ENCODE assay signal across 13 mouse cellular contexts in the genomic region with DNA sequence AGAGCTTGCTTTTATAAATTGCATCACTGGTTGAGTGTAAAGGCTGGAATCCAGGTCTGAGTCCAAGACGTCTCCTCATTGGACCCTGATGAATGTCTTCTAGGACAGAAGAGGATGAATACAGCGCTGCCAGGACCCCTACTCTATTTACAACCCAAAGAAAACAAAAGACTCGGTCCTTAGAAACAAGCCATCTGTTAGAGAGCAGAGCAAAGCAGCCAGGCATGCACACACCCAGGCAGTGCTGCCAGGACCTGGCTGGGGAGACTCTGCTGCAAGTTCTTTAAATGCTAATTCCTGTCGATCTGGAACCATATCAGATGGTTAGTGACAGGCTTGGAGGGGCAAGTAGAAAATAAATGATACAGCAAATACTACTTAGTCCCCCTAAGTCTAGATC.
DNase-seq lines count a peak whose midpoint lies in the region; ATAC-seq and TF ChIP-seq lines count a peak whose summit lies in the region.
"Had no signal": no experiment of that assay in that cellular context is flagged by ENCODE, and none has a peak within 500 bp of the region (broad histone marks: within the 10 kb centered on the region; RNA-seq: fewer than 3 reads in every experiment).

No protein-coding gene starts in this region.

- H3K4me1 ChIP-seq in embryonic facial prominence, embryonic 14.5 days (ENCODE audit: control insufficient read depth, insufficient read depth, low read length), result peaks cover 3% of the 10 kb centered on the region; the same call in 1 of the 2 replicates
- no peaks in the 10 kb centered on the region for H3K4me1 ChIP-seq in embryonic facial prominence, embryonic 10.5 days
- H3K4me1 ChIP-seq in hindbrain, postnatal 0 days (ENCODE audit: insufficient read depth, low read length), result peaks cover 3% of the 10 kb centered on the region; the same call in 1 of the 2 replicates
- peaks cover 5% of the 10 kb centered on the region for H3K4me1 ChIP-seq in neural tube, embryonic 13.5 days (replicated peaks)
- H3K4me1 ChIP-seq in liver, embryonic 12.5 days, result no peaks in the 10 kb centered on the region
- H3K4me1 ChIP-seq: limb, embryonic 10.5 days had no signal

- no peaks in the 10 kb centered on the region for H3K27me3 ChIP-seq in embryonic facial prominence, embryonic 14.5 days (replicated peaks; ENCODE audit: control insufficient read depth, insufficient read depth, low read length)
- H3K27me3 ChIP-seq in embryonic facial prominence, embryonic 10.5 days (replicated peaks; ENCODE audit: low read depth, poor library complexity, severe bottlenecking), result no peaks in the 10 kb centered on the region
- no peaks in the 10 kb centered on the region for H3K27me3 ChIP-seq in hindbrain, postnatal 0 days (ENCODE audit: insufficient read depth, low read length)
- H3K27me3 ChIP-seq in neural tube, embryonic 13.5 days, result no peaks in the 10 kb centered on the region
- no peaks in the 10 kb centered on the region for H3K27me3 ChIP-seq in liver, embryonic 12.5 days (replicated peaks)

- 10% methylated on average over 4 of the region's 4 CpGs for WGBS in embryonic facial prominence, embryonic 14.5 days
- WGBS in embryonic facial prominence, embryonic 10.5 days, result 13% methylated on average over 4 of the region's 4 CpGs
- WGBS in hindbrain, postnatal 0 days, result 7% methylated on average over 4 of the region's 4 CpGs
- WGBS in neural tube, embryonic 13.5 days, result 3% methylated on average over 4 of the region's 4 CpGs
- 31% methylated on average over 4 of the region's 4 CpGs for WGBS in liver, embryonic 12.5 days (ENCODE audit: insufficient replicate concordance)

- no peaks in the 10 kb centered on the region for H3K36me3 ChIP-seq in embryonic facial prominence, embryonic 14.5 days (ENCODE audit: control insufficient read depth, insufficient read depth, low read length)
- no peaks in the 10 kb centered on the region for H3K36me3 ChIP-seq in embryonic facial prominence, embryonic 10.5 days (replicated peaks)
- no peaks in the 10 kb centered on the region for H3K36me3 ChIP-seq in hindbrain, postnatal 0 days (ENCODE audit: insufficient read depth, low read length)
- H3K36me3 ChIP-seq in neural tube, embryonic 13.5 days, result no peaks in the 10 kb centered on the region
- no peaks in the 10 kb centered on the region for H3K36me3 ChIP-seq in liver, embryonic 12.5 days
- H3K36me3 ChIP-seq: limb, embryonic 10.5 days had no signal

- H3K27ac ChIP-seq in embryonic facial prominence, embryonic 14.5 days (replicated peaks; ENCODE audit: low read depth, low read length), result no peak overlapping the region
- H3K27ac ChIP-seq in embryonic facial prominence, embryonic 10.5 days (replicated peaks), result no peak overlapping the region
- H3K27ac ChIP-seq in hindbrain, postnatal 0 days, result peak overlapping the region; percentile 26; the same call in 1 of the 2 replicates
- H3K27ac ChIP-seq in neural tube, embryonic 13.5 days (replicated peaks), result peak overlapping the region; percentile 15; the same call in 1 of the 2 replicates
- H3K27ac ChIP-seq in liver, embryonic 12.5 days, result no peak overlapping the region
- H3K27ac ChIP-seq: limb, embryonic 10.5 days; macrophage had no signal

- no peaks in the 10 kb centered on the region for H3K9me3 ChIP-seq in embryonic facial prominence, embryonic 14.5 days (ENCODE audit: control insufficient read depth, low read length)
- no peaks in the 10 kb centered on the region for H3K9me3 ChIP-seq in embryonic facial prominence, embryonic 10.5 days
- H3K9me3 ChIP-seq in hindbrain, postnatal 0 days (ENCODE audit: low read length), result no peaks in the 10 kb centered on the region
- H3K9me3 ChIP-seq in neural tube, embryonic 13.5 days, result no peaks in the 10 kb centered on the region
- no peaks in the 10 kb centered on the region for H3K9me3 ChIP-seq in liver, embryonic 12.5 days (replicated peaks)
- H3K9me3 ChIP-seq: limb, embryonic 10.5 days had no signal

- no peak overlapping the region for H3K4me2 ChIP-seq in embryonic facial prominence, embryonic 14.5 days (ENCODE audit: low read depth, low read length)
- no peak overlapping the region for H3K4me2 ChIP-seq in hindbrain, postnatal 0 days (ENCODE audit: low read depth, low read length)
- no peak overlapping the region for H3K4me2 ChIP-seq in neural tube, embryonic 13.5 days
- no peak overlapping the region for H3K4me2 ChIP-seq in liver, embryonic 12.5 days

- peak; percentile 62; the same call in 1 of the 2 replicates for ATAC-seq in embryonic facial prominence, embryonic 14.5 days (ENCODE audit: low read depth)
- peak; percentile 88 for ATAC-seq in hindbrain, postnatal 0 days
- ATAC-seq in neural tube, embryonic 13.5 days (ENCODE audit: low read depth), result peak; percentile 94
- ATAC-seq in liver, embryonic 12.5 days, result no peak

- no peak for DNase-seq in embryonic facial prominence, embryonic 14.5 days (ENCODE audit: low spot score)
- DNase-seq in embryonic facial prominence, embryonic 10.5 days (ENCODE audit: low spot score), result no peak
- peak; percentile 15 for DNase-seq in embryo, embryonic 10 days (ENCODE audit: low spot score)
- DNase-seq in hindbrain, postnatal 0 days (ENCODE audit: low spot score), result peak; percentile 80
- no peak for DNase-seq in kidney, postnatal 14 days
- DNase-seq in gastrocnemius, postnatal 25 days, result no peak
- DNase-seq: gastrocnemius, postnatal 14 days; kidney, adult 8-10 months; thymus, postnatal 4 days had no signal

- no peak overlapping the region for H3K4me3 ChIP-seq in embryonic facial prominence, embryonic 14.5 days (ENCODE audit: low read depth, low read length)
- no peak overlapping the region for H3K4me3 ChIP-seq in embryonic facial prominence, embryonic 10.5 days
- H3K4me3 ChIP-seq in hindbrain, postnatal 0 days (ENCODE audit: low read length), result no peak overlapping the region
- H3K4me3 ChIP-seq in neural tube, embryonic 13.5 days, result no peak overlapping the region
- no peak overlapping the region for H3K4me3 ChIP-seq in liver, embryonic 12.5 days
- H3K4me3 ChIP-seq: limb, embryonic 10.5 days had no signal

- TF ChIP-seq CTCF in hindbrain, postnatal 0 days (IDR thresholded peaks at IDR 0.05; ENCODE audit: low read depth), result no peak

- H3K9ac ChIP-seq in embryonic facial prominence, embryonic 14.5 days (ENCODE audit: low read depth, low read length), result no peak overlapping the region
- H3K9ac ChIP-seq in hindbrain, postnatal 0 days (replicated peaks; ENCODE audit: low read length), result no peak overlapping the region
- H3K9ac ChIP-seq in neural tube, embryonic 13.5 days, result no peak overlapping the region
- no peak overlapping the region for H3K9ac ChIP-seq in liver, embryonic 12.5 days

Comparison
In these comparisons a context has a peak if more than half of its experiments do, and no peak if none do; other contexts are left out.
1. DNase-seq: peak in embryo, embryonic 10 days (single experiment) and hindbrain, postnatal 0 days (single experiment); none in embryonic facial prominence, embryonic 14.5 days (single experiment), embryonic facial prominence, embryonic 10.5 days (single experiment), kidney, postnatal 14 days (single experiment) and gastrocnemius, postnatal 25 days (single experiment).
2. H3K27ac ChIP-seq: peak in hindbrain, postnatal 0 days (single experiment) and neural tube, embryonic 13.5 days (single experiment); none in embryonic facial prominence, embryonic 14.5 days (single experiment), embryonic facial prominence, embryonic 10.5 days (single experiment) and liver, embryonic 12.5 days (single experiment).